Mouse (Mus musculus) liver, adult 2 months (tissue): ENCODE data around the gene Macf1.

Experiments used
- CTCF ChIP-seq: fragments of 200-500 bp; IDR thresholded peaks from 2 replicates; pipeline ENCODE4 v1.5.1; 2011; ENCODE audit warnings: low read depth, low read length, control low read depth
- POLR2A ChIP-seq: fragments of 200-500 bp; IDR thresholded peaks from 2 replicates; pipeline ENCODE4 v1.6.1; 2011; ENCODE audit warnings: low read length, control low read depth; ENCODE audit not compliant: insufficient read depth; ENCODE audit errors: extremely low read depth

- no peak for TF ChIP-seq CTCF
- TF ChIP-seq POLR2A: no peak
Measured at GRCm38 (mm10) chr4:123658175-123658574, 26.0 kb downstream of the Macf1 start.
